Mouse (Mus musculus) bone marrow, adult 2 months (tissue): ENCODE data around the gene Rgl2.

ENCODE experiments used
- CTCF ChIP-seq: fragments of 200-500 bp; IDR thresholded peaks from 2 replicates; pipeline ENCODE4 v1.5.1; 2011; ENCODE audit warnings: low read length, control low read depth; ENCODE audit not compliant: control insufficient read depth, insufficient read depth
- POLR2A ChIP-seq: fragments of 200-500 bp; IDR thresholded peaks from 2 replicates; pipeline ENCODE4 v1.6.1; 2011; ENCODE audit warnings: low read depth, mild to moderate bottlenecking, control low read depth, low read length, borderline replicate concordance; ENCODE audit not compliant: control insufficient read depth

DNA sequence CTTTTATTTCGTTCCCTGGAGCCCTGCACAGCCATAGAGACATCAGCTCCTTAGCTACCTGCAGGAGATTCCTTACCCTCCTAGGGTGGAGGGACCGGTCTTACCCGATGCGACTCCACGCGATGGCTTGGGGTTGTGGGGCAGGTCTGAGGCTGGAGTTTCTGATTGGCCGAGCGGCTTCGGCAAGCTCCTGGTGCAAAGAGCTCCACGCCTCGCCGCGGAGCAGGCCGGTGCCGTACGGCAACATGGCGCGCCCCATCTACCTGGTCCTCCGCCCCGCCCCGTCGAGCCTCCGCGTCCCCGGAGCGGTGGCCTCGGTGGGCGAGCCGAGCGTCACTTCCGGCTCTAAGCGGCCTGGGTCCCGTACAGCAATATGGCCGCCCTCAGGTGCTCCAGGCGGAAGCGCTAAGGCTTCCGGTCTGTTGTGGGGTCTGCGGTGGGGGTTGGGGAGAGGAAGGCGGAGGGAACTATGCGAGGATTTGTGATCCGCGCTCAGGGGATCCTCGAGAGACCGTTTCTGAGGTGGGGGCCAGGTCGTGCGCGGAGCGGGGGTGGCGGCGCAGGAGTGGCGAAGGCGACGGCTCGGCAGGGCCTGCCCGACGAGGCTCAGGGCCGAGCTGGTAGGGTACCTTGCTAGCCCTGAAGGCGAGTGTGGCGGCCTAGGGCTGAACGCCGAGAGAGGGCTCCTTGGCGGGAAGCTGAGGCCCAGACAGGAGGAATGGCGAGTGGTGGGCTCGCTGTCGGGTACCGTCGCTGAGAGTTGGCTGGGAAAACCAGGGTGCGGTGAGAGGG is 20.1 kb upstream of the Rgl2 start, which contains the start of gene Daxx:
- TF ChIP-seq CTCF (no peak), POLR2A (peak; percentile 32; the same call in 1 of the 2 replicates)
